Mouse (Mus musculus) hindbrain, embryonic 16.5 days (tissue): Measurements from ENCODE around the gene Pycr2. TPM values are rescaled to one million over a fixed set of nuclear protein-coding genes. Genes with fewer than 3 reads are reported as not detected.
"Not testable (repeated sequence)": the region's sequence is repeated elsewhere in the genome, so short reads cannot be mapped to it uniquely, and the experiment has no call there.

Experiments
- ATAC-seq: fragments of 200-750 bp; cut with Nextera tagmentation; 2 replicates; pipeline ENCODE4 v1.8.0; 2017; ENCODE audit warnings: moderate TSS enrichment, moderate library complexity
- H3K27ac ChIP-seq: fragments of 300-500 bp; sonication (generic); 2 replicates; pipeline ENCODE4 v1.5.1; 2014; ENCODE audit warnings: low read depth, mild to moderate bottlenecking, control low read depth, low read length, moderate library complexity
- H3K27me3 ChIP-seq: fragments of 300-500 bp; sonication (generic); replicated peaks from 2 replicates; pipeline ENCODE4 v1.6.1; 2014; ENCODE audit warnings: low read length; ENCODE audit not compliant: control insufficient read depth, insufficient read depth
- H3K36me3 ChIP-seq: fragments of 300-500 bp; sonication (generic); 2 replicates; pipeline ENCODE4 v1.6.1; 2014; ENCODE audit warnings: mild to moderate bottlenecking, low read length, moderate library complexity, mixed read lengths; ENCODE audit not compliant: control insufficient read depth, insufficient read depth
- H3K4me1 ChIP-seq: fragments of 300-500 bp; sonication (generic); 2 replicates; pipeline ENCODE4 v1.6.1; 2014; ENCODE audit warnings: low read depth, low read length; ENCODE audit not compliant: control insufficient read depth, insufficient read depth
- H3K4me2 ChIP-seq: fragments of 300-500 bp; sonication (generic); 2 replicates; pipeline ENCODE4 v1.6.1; 2014; ENCODE audit warnings: mild to moderate bottlenecking, low read length, control low read depth, moderate library complexity
- H3K4me3 ChIP-seq: fragments of 300-500 bp; sonication (generic); 2 replicates; pipeline ENCODE4 v1.5.1; 2014; ENCODE audit warnings: mild to moderate bottlenecking, low read length, control low read depth, moderate library complexity
- H3K9ac ChIP-seq: fragments of 300-500 bp; sonication (generic); 2 replicates; pipeline ENCODE4 v1.6.1; 2014; ENCODE audit warnings: low read depth, mild to moderate bottlenecking, control low read depth, low read length, moderate library complexity
- H3K9me3 ChIP-seq: fragments of 300-500 bp; sonication (generic); 2 replicates; pipeline ENCODE4 v1.6.1; 2014; ENCODE audit warnings: mild to moderate bottlenecking, low read length, moderate library complexity; ENCODE audit not compliant: control insufficient read depth
- WGBS: fragments of 180-500 bp; shearing (Covaris S2); extraction: QIAGEN DNeasy Blood & Tissue Kit; methylation state at CpG from one replicate; pipeline ENCODE4 v1.1.7; 2014; 5-methylcytosine and 5-hydroxymethylcytosine counted together
- polyA plus RNA-seq: library from polyadenylated mRNA; unstranded; fragments of >200 nt; fragmentation: Nextera tagmentation; extraction: Ambion mirVana; gene quantifications from 2 replicates; pipeline ENCODE4 v1.2.1, GENCODE M21; 2015

Pycr2 gene
- polyA plus RNA-seq, 1 experiment from 2014 or later, result 74.6 TPM

GRCm38 (mm10) chr1:180931106-180931505, 27.0 kb downstream of the Pycr2 start:
- ATAC-seq, result no peak
- Histone ChIP-seq H3K9me3 (no peaks in the 10 kb centered on the region), H3K4me3 (no peak overlapping the region), H3K27ac (no peak overlapping the region), H3K36me3 (no peaks in the 10 kb centered on the region), H3K9ac (no peak overlapping the region), H3K4me1 (no peaks in the 10 kb centered on the region), H3K27me3 (peaks cover 21% of the 10 kb centered on the region), H3K4me2 (no peak overlapping the region)
- 52% methylated on average over 3 of the region's 3 CpGs for WGBS

- no peak for ATAC-seq
- Histone ChIP-seq H3K9ac (no peak overlapping the region), H3K27me3 (peaks cover 27% of the 10 kb centered on the region), H3K36me3 (no peaks in the 10 kb centered on the region), H3K27ac (no peak overlapping the region), H3K4me2 (no peak overlapping the region), H3K9me3 (no peaks in the 10 kb centered on the region), H3K4me1 (no peaks in the 10 kb centered on the region), H3K4me3 (no peak overlapping the region)
- WGBS, result 16% methylated on average over 6 of the region's 6 CpGs
These were observed 29.6 kb downstream of the Pycr2 start for GRCm38 (mm10) chr1:180933659-180934058.

GRCm38 (mm10) chr1:180934467-180935419, 30.6 kb downstream of the Pycr2 start, which contains the start of gene Lefty1:
TSS of gene Lefty1 (plus strand) at chr1:180935022.
- H3K4me1 ChIP-seq, result no peaks in the 10 kb centered on the region
- H3K4me3 ChIP-seq, result no peak within 1 kb of the TSS
- no peaks in the 10 kb centered on the region for H3K36me3 ChIP-seq
- H3K9me3 ChIP-seq, result no peaks in the 10 kb centered on the region
- ATAC-seq, result no peak
- no peak within 1 kb of the TSS for H3K27ac ChIP-seq
- 13% methylated on average over 21 of the region's 21 CpGs for WGBS
- peaks cover 27% of the 10 kb centered on the region for H3K27me3 ChIP-seq
- no peak within 1 kb of the TSS for H3K9ac ChIP-seq
- H3K4me2 ChIP-seq, result no peak within 1 kb of the TSS

GRCm38 (mm10) chr1:180936610-180937398, 32.7 kb downstream of the Pycr2 start:
- Histone ChIP-seq H3K4me3 (peak overlapping the region; percentile 24), H3K4me2 (peak overlapping the region; percentile 44), H3K27me3 (peaks cover 34% of the 10 kb centered on the region)
- not testable (repeated sequence) for H3K27ac ChIP-seq, H3K9ac ChIP-seq, H3K4me1 ChIP-seq, H3K36me3 ChIP-seq, H3K9me3 ChIP-seq
- WGBS, result 2% methylated on average over 29 of the region's 41 CpGs
- peak; percentile 81 for ATAC-seq

GRCm38 (mm10) chr1:180937631-180938030, 33.5 kb downstream of the Pycr2 start:
- H3K4me2 ChIP-seq, ATAC-seq, H3K9ac ChIP-seq, H3K27ac ChIP-seq, H3K36me3 ChIP-seq, H3K9me3 ChIP-seq, H3K4me3 ChIP-seq: not testable (repeated sequence)
- H3K4me1 ChIP-seq, result peaks cover 11% of the 10 kb centered on the region; the same call in 1 of the 2 replicates
- 16% methylated on average over 13 of the region's 13 CpGs for WGBS
- peaks cover 42% of the 10 kb centered on the region for H3K27me3 ChIP-seq

- H3K4me2 ChIP-seq, H3K27ac ChIP-seq, H3K9me3 ChIP-seq, H3K9ac ChIP-seq, H3K36me3 ChIP-seq, H3K4me3 ChIP-seq, ATAC-seq: not testable (repeated sequence)
- peaks cover 13% of the 10 kb centered on the region; the same call in 1 of the 2 replicates for H3K4me1 ChIP-seq
- WGBS, result 92% methylated on average over 2 of the region's 2 CpGs
- H3K27me3 ChIP-seq, result peaks cover 53% of the 10 kb centered on the region
These were observed 34.7 kb downstream of the Pycr2 start for GRCm38 (mm10) chr1:180938781-180939180.

- no peak for ATAC-seq
- no peak overlapping the region for H3K4me2 ChIP-seq
- peaks cover 41% of the 10 kb centered on the region for H3K27me3 ChIP-seq
- H3K9ac ChIP-seq, result no peak overlapping the region
- 86% methylated on average over 7 of the region's 7 CpGs for WGBS
- H3K27ac ChIP-seq, result no peak overlapping the region
- no peak overlapping the region for H3K4me3 ChIP-seq
- H3K4me1 ChIP-seq, result peaks cover 17% of the 10 kb centered on the region; the same call in 1 of the 2 replicates
- no peaks in the 10 kb centered on the region for H3K9me3 ChIP-seq
- H3K36me3 ChIP-seq, result no peaks in the 10 kb centered on the region
These were observed 36.8 kb downstream of the Pycr2 start for GRCm38 (mm10) chr1:180940776-180941460.

GRCm38 (mm10) chr1:180941726-180942125, 37.6 kb downstream of the Pycr2 start:
- H3K36me3 ChIP-seq, result no peaks in the 10 kb centered on the region
- H3K27ac ChIP-seq, result no peak overlapping the region; the same call in 1 of the 2 replicates
- peak overlapping the region; percentile 69 for H3K9ac ChIP-seq
- peaks cover 17% of the 10 kb centered on the region; the same call in 1 of the 2 replicates for H3K4me1 ChIP-seq
- H3K4me3 ChIP-seq, result peak overlapping the region; percentile 77
- WGBS, result 3% methylated on average over 18 of the region's 18 CpGs
- ATAC-seq, result no peak
- H3K27me3 ChIP-seq, result peaks cover 38% of the 10 kb centered on the region
- peak overlapping the region; percentile 100 for H3K4me2 ChIP-seq
- H3K9me3 ChIP-seq, result no peaks in the 10 kb centered on the region
